Mouse (Mus musculus) lung, adult 2 months (tissue): ENCODE measurements around the gene Snf8.

Source experiments
- CTCF ChIP-seq: fragments of 200-500 bp; IDR thresholded peaks from 2 replicates; pipeline ENCODE4 v1.5.1; 2011; ENCODE audit warnings: mild to moderate bottlenecking, low read length, control low read depth; ENCODE audit not compliant: insufficient read depth
- POLR2A ChIP-seq: fragments of 200-500 bp; IDR thresholded peaks from 2 replicates; pipeline ENCODE4 v1.6.1; 2011; ENCODE audit warnings: low read depth, mild to moderate bottlenecking, control low read depth, low read length, borderline replicate concordance; ENCODE audit errors: extremely low read depth

GRCm38 (mm10) chr11:96093361-96093760 is 58.7 kb downstream of the Snf8 start:
- TF ChIP-seq CTCF (peak; percentile 91), POLR2A (no peak)
